Mouse (Mus musculus) mature B cell (primary cell): ENCODE data around the gene Dennd4a.
"Not testable (repeated sequence)": the region's sequence is repeated elsewhere in the genome, so short reads cannot be mapped to it uniquely, and the experiment has no call there.

ENCODE experiments used
- in situ Hi-C: fragments of 300-500 bp; cut with MboI; formaldehyde crosslinking; loops from 2 replicates; pipeline ENCODE4 v1.14.3; 2019

Gene Dennd4a

DNA sequence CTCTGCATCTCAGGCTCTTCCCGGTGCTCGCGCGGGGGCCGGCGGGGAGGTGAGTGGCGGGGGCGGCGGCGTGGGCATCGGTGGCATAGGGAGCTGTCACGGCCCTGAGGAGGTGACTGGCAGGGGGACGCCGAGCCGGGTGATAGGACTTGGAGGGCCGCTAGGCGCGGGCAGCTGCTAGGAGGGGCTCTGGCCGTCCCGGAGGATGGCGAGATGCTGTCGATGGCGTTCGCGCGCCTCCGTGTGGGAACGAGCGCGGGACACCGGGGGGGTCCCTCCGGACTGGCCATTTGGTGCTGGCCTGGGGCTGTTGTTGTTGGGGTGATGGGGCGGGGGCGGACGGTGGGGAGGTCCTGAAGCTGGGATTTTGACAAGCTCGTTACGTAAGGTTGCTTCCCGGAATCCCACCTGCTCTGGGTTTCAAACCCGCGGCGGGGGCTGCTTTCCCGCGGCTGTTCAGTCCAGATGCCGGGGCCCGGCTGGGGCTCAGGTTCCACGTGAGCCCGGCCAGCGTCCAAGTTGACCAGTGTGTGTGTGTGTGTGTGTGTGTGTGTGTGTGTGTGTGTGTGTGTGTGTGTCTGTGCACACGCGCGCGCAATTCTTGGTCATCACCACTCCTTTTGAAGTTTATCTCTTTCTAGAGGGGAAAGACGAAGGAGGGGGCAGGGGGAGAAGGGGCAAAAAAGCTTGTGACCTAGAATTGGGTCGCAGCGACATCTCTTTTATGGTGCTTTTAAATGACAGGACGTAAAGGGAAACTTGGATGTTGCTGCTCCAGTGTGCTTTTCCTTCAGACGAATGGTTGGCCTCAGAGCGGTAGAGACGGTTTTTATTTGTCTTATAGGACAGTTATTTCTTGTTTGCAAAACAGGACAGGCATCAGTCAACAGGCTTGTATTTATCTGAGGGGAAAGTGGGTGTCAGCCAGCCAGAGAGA is 666 bp downstream of the Dennd4a start:
- in situ Hi-C loops = no loop called here

- in situ Hi-C loops = no loop called here
Observed at GRCm38 (mm10) chr9:64812475-64812860, 1.3 kb downstream of the Dennd4a start.

DNA sequence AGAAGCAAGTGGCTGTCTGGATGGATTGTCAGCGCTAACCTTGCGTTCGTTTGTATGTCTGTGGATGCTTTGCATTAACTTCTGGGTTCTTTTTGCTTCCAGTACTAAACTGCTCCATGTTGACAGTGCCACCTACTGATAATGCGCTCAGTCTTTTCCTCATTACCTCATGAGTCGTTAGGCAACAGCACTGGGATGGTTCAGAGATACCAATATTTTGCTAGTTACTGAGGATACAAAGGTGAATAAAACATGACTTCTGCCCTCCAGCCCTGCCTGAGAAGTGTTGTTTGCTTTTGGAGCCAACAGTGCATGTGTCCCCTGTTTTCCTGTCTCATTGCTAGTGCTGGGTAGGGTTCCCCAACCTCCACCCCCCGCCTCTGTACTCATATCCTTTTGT is 3.1 kb downstream of the Dennd4a start:
- in situ Hi-C loops = no loop called here

- in situ Hi-C loops = not testable (repeated sequence)
Observed at GRCm38 (mm10) chr9:64819686-64820085, 8.5 kb downstream of the Dennd4a start.

GRCm38 (mm10) chr9:64820086-64820795 is 9.1 kb downstream of the Dennd4a start:
- in situ Hi-C loops = no loop called here

DNA sequence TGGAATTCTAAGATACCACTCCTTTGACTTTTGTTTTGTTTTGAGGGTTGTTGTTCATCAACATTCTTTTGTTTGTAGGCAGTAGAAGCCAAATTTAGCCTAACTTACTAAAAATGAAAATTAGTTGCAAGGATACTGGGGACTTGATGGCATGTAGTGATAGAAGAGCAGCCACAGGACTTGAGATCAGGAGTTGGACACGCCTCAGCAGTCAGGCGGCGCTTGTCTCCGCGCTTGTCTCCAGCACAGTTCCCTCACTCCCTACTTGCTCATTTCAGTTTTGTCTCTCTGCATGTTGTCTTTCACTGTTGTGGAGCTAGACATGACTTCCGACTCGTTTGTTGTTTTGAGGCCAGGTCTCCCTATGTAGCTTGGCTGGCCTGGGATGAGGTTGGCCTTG is 11.1 kb downstream of the Dennd4a start:
- in situ Hi-C loops = no loop called here

DNA sequence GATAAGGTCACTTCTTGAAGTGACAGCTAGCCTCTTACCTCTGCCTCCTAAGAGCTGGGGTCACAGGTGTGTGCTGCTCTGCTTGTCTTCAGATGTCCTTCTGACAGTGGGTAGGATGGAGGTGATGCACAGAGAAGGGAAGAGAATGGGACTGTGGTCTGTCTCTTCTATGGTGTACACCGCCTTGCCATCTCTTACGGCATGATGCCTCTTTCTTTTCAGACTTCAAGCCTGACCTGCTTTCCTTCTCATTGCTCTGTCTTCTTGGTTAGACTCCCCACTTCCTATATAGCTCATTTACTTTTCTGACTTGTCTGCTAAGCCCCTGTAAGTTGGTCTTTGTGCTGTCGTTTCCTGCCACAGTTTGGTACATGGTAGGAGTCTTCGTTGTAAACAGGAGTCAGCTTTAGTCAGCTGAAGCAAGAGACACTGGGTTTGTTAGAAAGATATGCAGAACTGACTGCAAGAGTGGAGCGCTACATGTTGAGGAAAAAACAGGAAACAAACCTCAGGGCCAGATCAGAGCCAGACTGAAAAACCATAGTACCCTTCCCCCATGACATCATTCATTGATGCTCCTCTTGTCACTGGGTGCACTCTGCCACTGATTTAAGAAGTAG is 13.4 kb downstream of the Dennd4a start:
- in situ Hi-C loops = no loop called here

GRCm38 (mm10) chr9:64830092-64830618 is 19.0 kb downstream of the Dennd4a start:
- in situ Hi-C loops = no loop called here

- in situ Hi-C loops = no loop called here
Observed at GRCm38 (mm10) chr9:64830641-64831040, 19.5 kb downstream of the Dennd4a start.

DNA sequence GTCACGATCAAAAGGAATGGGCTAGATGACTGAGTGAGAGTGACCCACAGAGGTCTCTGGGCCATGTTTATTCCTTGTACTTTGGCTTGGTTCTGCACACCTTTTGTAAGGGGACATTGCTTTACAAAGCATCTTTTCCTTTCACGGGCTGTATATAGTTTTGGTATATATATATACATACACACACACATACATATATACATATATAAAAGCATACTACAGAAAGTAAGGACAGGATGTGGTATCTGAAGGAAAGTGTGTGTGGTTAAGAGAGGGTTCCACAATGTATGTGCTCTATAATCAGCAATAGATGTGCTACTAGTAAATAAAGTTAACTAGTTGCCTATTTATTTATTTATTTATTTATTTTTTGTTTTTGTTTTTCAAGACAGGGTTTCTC is 20.6 kb downstream of the Dennd4a start:
- in situ Hi-C loops = no loop called here

GRCm38 (mm10) chr9:64834418-64834817 is 23.3 kb downstream of the Dennd4a start:
- in situ Hi-C loops = no loop called here

GRCm38 (mm10) chr9:64845355-64845754 is 34.2 kb downstream of the Dennd4a start:
- in situ Hi-C loops = no loop called here

DNA sequence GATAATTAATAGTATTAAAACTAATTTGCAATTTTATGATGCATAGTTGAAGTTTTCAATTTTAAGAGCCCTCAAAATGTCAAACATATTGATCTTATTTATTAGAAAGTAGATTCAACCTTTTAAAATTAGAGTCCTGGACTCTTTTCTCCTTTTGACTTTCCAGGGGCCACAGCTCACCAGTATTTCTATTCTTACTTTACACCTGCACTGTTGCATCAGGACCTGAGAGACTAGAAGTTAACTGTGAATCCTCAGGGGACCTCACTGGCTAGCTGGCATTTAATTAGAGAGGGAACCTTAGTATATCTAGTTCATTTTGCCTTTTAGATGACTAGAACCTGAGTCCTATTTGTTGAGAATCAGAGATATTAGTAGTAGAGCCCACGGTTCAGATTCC is 38.4 kb downstream of the Dennd4a start:
- in situ Hi-C loops = no loop called here

DNA sequence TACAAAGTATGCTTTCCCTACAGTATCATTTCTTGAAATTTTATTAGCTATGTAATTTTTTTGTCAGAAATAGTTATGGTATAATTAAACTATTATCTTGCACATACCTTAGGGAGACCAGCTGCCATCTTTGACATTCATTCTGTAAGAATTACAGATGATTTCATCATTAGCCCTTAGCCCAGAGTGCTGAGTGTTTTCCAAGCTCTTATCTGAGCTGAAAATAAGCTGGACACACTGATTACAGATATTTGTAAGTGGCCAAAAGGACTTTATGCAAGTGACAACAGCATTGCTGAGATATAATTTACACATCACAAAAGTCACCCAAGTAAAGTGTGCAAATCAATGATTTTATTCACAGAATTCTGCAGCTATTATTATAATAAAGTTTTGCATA is 48.9 kb downstream of the Dennd4a start:
- in situ Hi-C loops = no loop called here

DNA sequence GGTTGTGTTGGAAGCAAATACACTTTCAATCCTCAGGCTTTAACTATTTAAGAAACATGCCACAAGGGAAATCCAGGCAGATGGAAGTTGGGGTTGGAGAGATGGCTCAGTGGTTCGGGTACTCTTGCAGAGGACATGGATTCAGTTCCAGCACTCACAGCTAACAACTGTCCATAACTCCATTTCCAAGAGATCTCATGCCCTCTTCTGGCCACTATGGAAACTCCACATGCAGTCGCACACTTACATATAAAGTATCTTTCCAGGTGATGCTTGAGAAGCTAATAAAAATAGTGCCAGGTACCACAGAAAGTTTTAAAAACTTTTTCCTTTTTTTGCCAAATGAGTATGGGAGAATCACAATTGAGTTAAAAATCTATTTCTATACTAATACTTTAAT is 51.5 kb downstream of the Dennd4a start:
- in situ Hi-C loops = no loop called here

GRCm38 (mm10) chr9:64886008-64886407 is 74.9 kb downstream of the Dennd4a start:
- in situ Hi-C loops = no loop called here

GRCm38 (mm10) chr9:64896605-64897004 is 85.5 kb downstream of the Dennd4a start:
- in situ Hi-C loops = no loop called here

DNA sequence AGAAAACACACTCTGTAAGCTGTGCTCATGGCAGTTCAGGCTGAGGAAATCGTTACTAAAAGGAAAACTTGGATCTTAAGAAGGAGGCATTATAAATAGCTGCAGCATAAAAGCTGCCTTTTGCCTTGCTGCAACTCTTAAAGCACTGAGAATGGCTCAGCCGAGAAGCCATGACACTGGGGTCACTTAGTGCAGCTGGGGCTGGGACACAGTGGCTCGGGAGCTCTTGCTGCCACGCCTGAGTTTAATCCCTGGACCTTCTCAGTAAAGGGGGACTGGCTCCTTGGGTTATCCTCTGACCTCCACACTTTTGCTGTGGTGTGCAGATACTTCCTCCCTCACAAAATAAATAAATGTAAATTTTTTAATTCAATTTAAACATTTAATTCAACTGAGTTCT is 91.7 kb downstream of the Dennd4a start:
- in situ Hi-C loops = no loop called here

DNA sequence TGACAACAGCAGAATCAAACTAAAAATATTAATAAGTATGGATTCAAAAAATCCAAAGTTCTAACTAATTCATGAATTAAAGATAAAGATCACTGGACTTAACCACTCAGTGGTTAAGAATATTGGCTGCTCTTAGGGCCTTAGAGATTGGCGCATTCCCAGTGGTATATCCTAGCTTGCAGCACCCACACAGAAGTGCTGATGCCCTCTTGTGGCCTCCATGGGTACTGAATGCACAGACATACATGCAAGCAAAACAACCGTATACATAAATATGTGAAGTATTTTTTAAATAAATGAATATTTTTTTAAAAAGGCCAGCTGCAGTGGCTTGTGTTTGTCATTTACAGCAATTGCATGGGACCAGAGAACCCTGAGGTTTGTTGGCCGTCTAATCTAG is 92.2 kb downstream of the Dennd4a start:
- in situ Hi-C loops = no loop called here

DNA sequence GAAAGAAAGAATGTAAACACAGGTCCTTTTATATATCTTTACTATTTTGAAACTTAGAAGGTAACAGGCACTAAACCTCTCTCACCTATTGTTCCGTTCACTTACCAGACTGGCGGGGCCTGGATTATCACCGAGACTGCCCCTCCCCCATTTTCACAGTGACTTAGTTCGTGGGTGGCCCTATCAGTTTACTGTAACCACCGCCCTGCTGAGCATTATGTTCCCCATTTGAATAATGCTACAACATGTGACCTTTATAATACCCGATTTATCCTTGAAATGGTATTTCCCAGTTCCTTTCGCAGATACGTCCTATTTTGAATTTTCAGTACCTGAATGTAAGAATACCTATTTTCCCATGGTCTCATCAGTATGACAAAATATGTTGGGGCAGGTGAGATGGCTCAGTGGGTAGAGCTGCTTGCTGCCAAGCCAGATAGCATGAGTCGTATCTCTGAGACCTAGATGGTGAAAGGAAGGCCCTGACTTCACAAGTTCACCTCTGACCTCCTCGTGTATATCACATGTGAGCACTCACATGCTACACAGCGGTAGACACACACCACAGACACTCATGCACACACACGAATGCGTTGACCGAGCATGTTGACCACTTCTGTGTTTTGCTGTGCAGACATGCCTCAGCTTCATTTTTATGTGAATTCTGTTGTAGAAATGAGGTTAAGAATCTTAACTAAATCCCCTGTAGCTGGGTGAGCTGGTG is 93.9 kb downstream of the Dennd4a start:
- in situ Hi-C loops = no loop called here

GRCm38 (mm10) chr9:64907441-64907840 is 96.3 kb downstream of the Dennd4a start:
- in situ Hi-C loops = no loop called here

DNA sequence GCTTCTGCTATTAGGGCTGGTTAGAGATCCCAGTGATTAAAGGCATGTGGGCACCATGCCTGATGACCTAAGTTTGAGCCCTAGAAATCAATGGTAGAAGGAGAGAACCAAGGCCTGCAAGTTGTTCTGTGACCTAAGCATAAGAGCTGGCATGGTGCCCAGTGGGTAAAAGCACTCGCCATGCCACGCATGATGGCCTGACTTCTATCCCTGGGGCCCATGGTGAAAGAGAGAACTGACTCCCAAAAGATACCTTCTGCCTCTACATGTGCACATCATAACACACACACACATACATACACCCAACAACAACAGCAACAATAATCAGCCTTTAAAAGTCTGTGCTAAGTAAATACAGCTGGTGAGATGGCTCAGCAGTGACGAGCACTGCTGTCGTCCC is 102.3 kb downstream of the Dennd4a start:
- in situ Hi-C loops = no loop called here
